Mouse (Mus musculus) cerebellum, adult 2 months (tissue): Measurements from ENCODE around the gene Phc2. TPM values are rescaled to one million over a fixed set of nuclear protein-coding genes. Genes with fewer than 3 reads are reported as not detected.

Source experiments
- DNase-seq, 2 experiments: peaks; one replicate each; pipeline ENCODE4 v3.0.0; 2021
- H3K27ac ChIP-seq: fragments of 200-500 bp; 2 replicates; pipeline ENCODE4 v1.5.1; 2012; ENCODE audit warnings: low read length, control low read depth, inconsistent platforms; ENCODE audit not compliant: insufficient read depth
- H3K27me3 ChIP-seq: fragments of 200-500 bp; 2 replicates; pipeline ENCODE4 v1.6.1; 2012; ENCODE audit warnings: inconsistent platforms, mild to moderate bottlenecking, low read length, moderate library complexity; ENCODE audit not compliant: control insufficient read depth, insufficient read depth
- H3K4me1 ChIP-seq: fragments of 200-500 bp; 2 replicates; pipeline ENCODE4 v1.6.1; 2011; ENCODE audit warnings: low read length; ENCODE audit not compliant: control insufficient read depth, insufficient read depth
- H3K4me3 ChIP-seq: fragments of 200-500 bp; replicated peaks from 2 replicates; pipeline ENCODE3; 2011; ENCODE audit warnings: mild to moderate bottlenecking, low read depth, low read length, control low read depth; ENCODE audit not compliant: insufficient read depth
- CTCF ChIP-seq: fragments of 200-500 bp; IDR thresholded peaks from 2 replicates; pipeline ENCODE4 v1.5.1; 2011; ENCODE audit warnings: low read depth, mild to moderate bottlenecking, control low read depth, low read length, moderate library complexity, borderline replicate concordance; ENCODE audit not compliant: insufficient read depth
- POLR2A ChIP-seq: fragments of 200-500 bp; IDR thresholded peaks from 2 replicates; pipeline ENCODE4 v1.6.1; 2011; ENCODE audit warnings: low read length, control low read depth, borderline replicate concordance; ENCODE audit not compliant: insufficient read depth
- WGBS: fragments of 180-500 bp; shearing (Covaris S2); methylation state at CpG from one replicate; pipeline ENCODE4 v1.1.7; 2018; 5-methylcytosine and 5-hydroxymethylcytosine counted together
- polyA plus RNA-seq: library from polyadenylated mRNA; depleted of rRNA; stranded (reverse); fragments of >200 nt; gene quantifications from 2 replicates; pipeline ENCODE4 v1.2.3, GENCODE M21; 2012

Gene Phc2
- polyA plus RNA-seq, 1 experiment, result 133 TPM

GRCm38 (mm10) chr4:128698011-128698861, 43.7 kb downstream of the Phc2 start:
- Histone ChIP-seq H3K4me1 (peaks cover 34% of the 10 kb centered on the region), H3K4me3 (no peak overlapping the region), H3K27ac (0 out of 2 replicates have a peak overlapping the region, but pooled peaks have one; percentile 8), H3K27me3 (no peaks in the 10 kb centered on the region)
- peak in 1 of 2 experiments; percentile 42 for DNase-seq
- WGBS, result 48% methylated on average over 12 of the region's 12 CpGs
- TF ChIP-seq CTCF, result no peak
- no peak for TF ChIP-seq POLR2A

DNA sequence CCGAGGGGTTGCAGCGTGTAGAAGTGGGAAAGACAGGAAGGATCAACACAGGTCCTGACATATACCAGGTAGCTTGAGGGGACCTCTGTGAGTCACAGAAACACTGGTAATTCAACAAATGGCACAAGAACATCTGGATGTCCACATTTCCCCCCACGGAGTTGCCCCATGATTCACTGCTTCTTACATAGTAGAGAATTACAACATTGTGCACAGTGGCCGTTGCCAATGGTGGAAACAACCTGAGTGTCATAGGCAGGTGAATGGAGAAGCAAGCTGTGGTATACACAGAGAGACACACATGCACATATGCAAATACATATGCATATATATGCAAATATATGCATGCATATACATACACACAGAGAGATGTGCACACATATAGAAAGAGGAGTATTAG, 45.4 kb downstream of the Phc2 start:
- TF ChIP-seq POLR2A (no peak), CTCF (no peak)
- WGBS, result 95% methylated on average over 4 of the region's 4 CpGs
- H3K27me3 ChIP-seq, result no peaks in the 10 kb centered on the region
- peaks cover 28% of the 10 kb centered on the region for H3K4me1 ChIP-seq
- H3K27ac ChIP-seq, result no peak overlapping the region
- DNase-seq, result no peak
- no peak overlapping the region for H3K4me3 ChIP-seq

- 87% methylated on average over 2 of the region's 2 CpGs for WGBS
- H3K27me3 ChIP-seq, result no peaks in the 10 kb centered on the region
- DNase-seq, result no peak
- no peak overlapping the region for H3K27ac ChIP-seq
- peaks cover 26% of the 10 kb centered on the region for H3K4me1 ChIP-seq
- TF ChIP-seq CTCF, result no peak
- no peak for TF ChIP-seq POLR2A
- H3K4me3 ChIP-seq, result no peak overlapping the region
These were observed 46.0 kb downstream of the Phc2 start for GRCm38 (mm10) chr4:128700543-128700942.

GRCm38 (mm10) chr4:128705138-128705720, 50.7 kb downstream of the Phc2 start:
- DNase-seq, result peak in 1 of 2 experiments; percentile 62
- H3K4me1 ChIP-seq, result peaks cover 22% of the 10 kb centered on the region
- H3K27me3 ChIP-seq, result no peaks in the 10 kb centered on the region
- TF ChIP-seq CTCF, result no peak
- no peak for TF ChIP-seq POLR2A
- no peak overlapping the region for H3K27ac ChIP-seq
- 72% methylated on average over 15 of the region's 15 CpGs for WGBS
- no peak overlapping the region for H3K4me3 ChIP-seq

GRCm38 (mm10) chr4:128706626-128707025, 52.1 kb downstream of the Phc2 start:
- TF ChIP-seq CTCF (no peak), POLR2A (no peak)
- no peak for DNase-seq
- Histone ChIP-seq H3K4me1 (peaks cover 32% of the 10 kb centered on the region), H3K27me3 (no peaks in the 10 kb centered on the region), H3K27ac (no peak overlapping the region), H3K4me3 (no peak overlapping the region)
- WGBS, result 55% methylated on average over 9 of the region's 9 CpGs

DNA sequence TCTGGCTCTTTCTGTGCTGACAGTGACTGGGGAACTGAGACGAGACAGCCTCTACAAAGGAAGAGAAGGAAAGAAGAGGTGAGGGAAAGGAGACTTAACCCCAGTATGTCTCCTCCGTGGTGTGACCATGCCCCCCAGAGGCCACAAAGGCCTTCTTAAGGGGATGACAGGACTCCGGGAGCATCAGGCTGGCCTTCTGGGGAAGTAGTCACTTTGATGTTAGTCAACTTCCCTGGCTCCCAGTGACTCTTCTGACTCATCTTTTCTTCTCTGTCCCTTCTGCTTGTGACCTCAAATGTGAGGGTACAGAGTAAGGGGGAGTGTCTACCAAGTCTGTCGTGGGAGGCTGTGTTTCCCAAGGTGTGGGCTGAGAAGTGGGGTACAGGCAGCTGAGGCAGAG, 52.9 kb downstream of the Phc2 start:
- TF ChIP-seq POLR2A, result no peak

DNA sequence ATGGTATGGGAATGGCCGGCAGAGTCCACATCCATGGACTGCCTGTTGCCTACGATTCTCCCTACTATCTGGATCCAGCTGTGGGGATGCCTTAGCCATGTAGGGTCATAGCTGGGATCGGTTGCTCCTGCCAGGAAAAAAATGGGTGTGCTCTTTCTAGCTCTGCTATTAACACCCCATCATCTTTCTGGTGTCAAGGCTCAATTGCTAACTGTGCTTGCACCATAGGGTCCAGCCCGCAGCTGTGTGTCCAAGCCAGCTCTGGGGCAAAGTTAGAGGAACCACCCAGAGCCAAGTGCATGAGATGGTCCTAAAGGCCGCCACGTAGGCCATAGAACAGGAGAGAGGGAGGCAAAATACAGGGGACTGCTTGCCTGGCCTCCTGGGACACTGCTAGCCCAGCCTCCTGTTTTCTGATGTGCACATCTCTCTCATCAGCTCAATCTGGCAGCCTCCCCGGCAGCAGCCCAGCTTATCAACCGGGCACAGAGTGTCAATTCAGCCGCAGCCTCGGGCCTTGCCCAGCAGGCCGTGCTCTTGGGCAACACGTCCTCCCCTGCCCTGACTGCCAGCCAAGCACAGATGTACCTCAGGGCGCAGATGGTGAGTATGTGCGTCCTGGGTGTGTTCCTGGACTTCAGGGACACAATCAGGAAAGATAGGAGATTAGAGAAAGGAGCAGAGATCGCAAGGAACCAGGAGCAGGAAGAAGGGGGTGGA, 54.7 kb downstream of the Phc2 start:
- WGBS, result 45% methylated on average over 15 of the region's 15 CpGs
- Histone ChIP-seq H3K4me1 (peaks cover 40% of the 10 kb centered on the region), H3K27me3 (no peaks in the 10 kb centered on the region), H3K4me3 (no peak overlapping the region), H3K27ac (peak overlapping the region; percentile 15; the same call in 1 of the 2 replicates)
- no peak for TF ChIP-seq CTCF
- no peak for TF ChIP-seq POLR2A
- DNase-seq, result peak; percentile 63 to 65

More for the DNA sequence above, 52.9 kb downstream of the Phc2 start:
- H3K27ac ChIP-seq, result no peak overlapping the region
- no peak overlapping the region for H3K4me3 ChIP-seq
- WGBS, result 89% methylated on average over 4 of the region's 4 CpGs
- DNase-seq, result no peak
- H3K4me1 ChIP-seq, result peaks cover 38% of the 10 kb centered on the region
- H3K27me3 ChIP-seq, result no peaks in the 10 kb centered on the region

DNA sequence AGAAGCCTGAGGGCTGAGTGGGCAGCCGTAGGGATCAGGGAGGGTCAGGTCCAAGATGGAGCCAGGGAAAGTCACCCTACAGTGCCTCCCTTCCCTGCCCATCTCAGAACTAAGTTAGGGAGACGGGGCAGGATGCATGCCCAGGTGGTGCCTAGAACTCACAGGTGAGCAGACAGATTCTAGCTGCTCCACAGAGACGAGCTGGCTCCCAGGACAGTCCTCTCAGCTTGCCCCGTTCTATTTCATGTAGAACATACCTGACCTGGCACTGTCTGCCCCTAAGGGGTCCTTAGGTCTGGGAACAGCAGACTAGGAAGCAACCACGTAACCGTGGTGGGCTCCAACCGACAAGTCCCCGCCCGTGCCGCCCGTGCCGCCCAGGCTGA, 55.3 kb downstream of the Phc2 start:
- 40% methylated on average over 12 of the region's 12 CpGs for WGBS

More for the DNA sequence above, 55.3 kb downstream of the Phc2 start:
- peak in 1 of 2 experiments; percentile 50 for DNase-seq
- no peak overlapping the region for H3K4me3 ChIP-seq
- H3K27ac ChIP-seq, result peak overlapping the region; percentile 15; the same call in 1 of the 2 replicates
- H3K27me3 ChIP-seq, result no peaks in the 10 kb centered on the region
- TF ChIP-seq POLR2A (no peak), CTCF (no peak)
- peaks cover 39% of the 10 kb centered on the region for H3K4me1 ChIP-seq
